Comparison of ENCODE assay signal across 19 mouse cellular contexts in genomic region chr17:83649986-83650385, GRCm38 (mm10). TPM values are rescaled to one million over a fixed set of nuclear protein-coding genes. Genes with fewer than 3 reads are reported as not detected.
DNase-seq lines count a peak whose midpoint lies in the region; ATAC-seq lines count a peak whose summit lies in the region.
"Had no signal": no experiment of that assay in that cellular context is flagged by ENCODE, and none has a peak within 500 bp of the region (broad histone marks: within the 10 kb centered on the region; RNA-seq: fewer than 3 reads in every experiment).

No protein-coding gene starts in this region.

- peak overlapping the region; percentile 76 for H3K27ac ChIP-seq in liver, embryonic 15.5 days (replicated peaks)

- H3K9me3 ChIP-seq in liver, embryonic 15.5 days (replicated peaks): no peaks in the 10 kb centered on the region

- no peaks in the 10 kb centered on the region for H3K36me3 ChIP-seq in liver, embryonic 15.5 days (replicated peaks)

- H3K4me1 ChIP-seq in liver, embryonic 15.5 days (replicated peaks): peaks cover 67% of the 10 kb centered on the region

- WGBS in liver, embryonic 15.5 days (ENCODE audit: insufficient replicate concordance): 45% methylated on average over 3 of the region's 3 CpGs

- H3K4me2 ChIP-seq in liver, embryonic 15.5 days: no peak overlapping the region
- H3K4me2 ChIP-seq: heart, embryonic 11.5 days; lung, embryonic 14.5 days had no signal

- no peak overlapping the region for H3K4me3 ChIP-seq in liver, embryonic 15.5 days (replicated peaks)

- peak; percentile 13 for DNase-seq in thymus, postnatal 0 days (ENCODE audit: low spot score)
- no peak for DNase-seq in thymus, postnatal 14 days
- DNase-seq in adrenal gland, postnatal 25 days: no peak
- DNase-seq in ovary, postnatal 14 days (ENCODE audit: low spot score): no peak
- DNase-seq: adrenal gland, postnatal 10 days; cerebellum, postnatal 25 days; gastrocnemius, postnatal 10 days; heart, postnatal 4 days; kidney, postnatal 10 days; left cerebral cortex, postnatal 4 days; lung, embryonic 14.5 days; midbrain, embryonic 14.5 days; thymus, adult 2 months had no signal

- peak; percentile 55 for ATAC-seq in erythroblast, adult 5-6 weeks (replicated peaks; ENCODE audit: low FRiP score, poor library complexity, severe bottlenecking)
- peak; percentile 66 for ATAC-seq in liver, embryonic 15.5 days (ENCODE audit: insufficient read depth)
- no peak for ATAC-seq in inflammation-experienced regulatory T-cells, adult 6 months

- H3K9ac ChIP-seq in liver, embryonic 15.5 days: no peak overlapping the region
- H3K9ac ChIP-seq: lung, embryonic 14.5 days had no signal

- no peaks in the 10 kb centered on the region for H3K27me3 ChIP-seq in liver, embryonic 15.5 days

RNA-seq across cellular contexts. Expression of gene Kcng3, which starts 18.3 kb away (rescaled TPM):
- polyA plus RNA-seq in thymus, postnatal 0 days (2015; fragmentation: Nextera tagmentation; extraction: Ambion mirVana): 0.06 TPM in 1 of 2 replicates, not detected in the other
- total RNA-seq in erythroblast, adult 5-6 weeks (2015; ENCODE audit: low replicate concordance): not detected in 2 replicates
- total RNA-seq in erythroblast, adult 5-6 weeks (2017; ENCODE audit: low replicate concordance): not detected in 2 replicates
- not detected in 2 replicates for polyA plus RNA-seq in liver, embryonic 15.5 days (2015; fragmentation: Nextera tagmentation; extraction: Ambion mirVana)
- not detected for polyA plus RNA-seq in inflammation-experienced regulatory T-cells, adult 6 months (2017; shearing (Covaris generic))
- 16.9 and 18.5 TPM in 2 replicates for total RNA-seq in adrenal gland, postnatal 25 days (2021)
- total RNA-seq: heart, postnatal 4 days had no signal
- polyA plus RNA-seq: embryonic facial prominence, embryonic 11.5 days; heart, embryonic 11.5 days; intestine, embryonic 14.5 days; lung, embryonic 14.5 days; midbrain, embryonic 14.5 days had no signal

RNA-seq across cellular contexts. Expression of gene Mta3, which starts 56.0 kb away (rescaled TPM):
- polyA plus RNA-seq in thymus, postnatal 0 days (2015; fragmentation: Nextera tagmentation; extraction: Ambion mirVana): 65.1 and 67.0 TPM in 2 replicates
- total RNA-seq in erythroblast, adult 5-6 weeks (2015; ENCODE audit: low replicate concordance): 59.2 and 64.6 TPM in 2 replicates
- 52.6 and 67.6 TPM in 2 replicates for total RNA-seq in erythroblast, adult 5-6 weeks (2017; ENCODE audit: low replicate concordance)
- 36.9 and 37.3 TPM in 2 replicates for polyA plus RNA-seq in liver, embryonic 15.5 days (2015; fragmentation: Nextera tagmentation; extraction: Ambion mirVana)
- 10 to 100 TPM; 70.5 to 87.9 (median 74.9) TPM for polyA plus RNA-seq in inflammation-experienced regulatory T-cells, adult 6 months (2017; shearing (Covaris generic))
- 63.0 and 88.2 TPM in 2 replicates for total RNA-seq in adrenal gland, postnatal 25 days (2021)
